Mouse (Mus musculus) right cerebral cortex, postnatal 10 days (tissue): ENCODE results near the gene Fstl3.

ENCODE experiments used
- DNase-seq, 2 experiments: peaks; one replicate each; pipeline ENCODE4 v3.0.0; 2021; ENCODE audit warnings: low spot score in 2 of 2

Gene Fstl3

DNA sequence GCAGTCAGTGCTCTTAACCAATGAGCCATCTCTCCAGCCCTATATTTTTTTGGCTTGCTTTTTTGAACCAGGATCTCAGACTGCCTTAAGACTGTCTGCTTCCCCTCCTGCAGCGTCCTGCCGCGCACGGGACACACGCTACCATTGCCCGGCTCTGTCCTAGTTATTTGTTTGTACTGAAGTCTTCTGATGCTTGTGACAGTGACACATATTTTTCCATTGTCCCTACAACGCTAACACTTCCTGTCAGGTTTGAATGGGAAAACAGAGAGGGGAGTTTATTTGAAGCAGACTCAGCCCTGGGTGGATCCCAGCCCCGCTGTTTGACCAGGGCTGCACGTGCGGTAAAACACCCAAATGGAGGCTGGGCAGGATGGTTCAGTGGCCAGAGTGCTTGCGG lies 31.7 kb downstream of the Fstl3 start:
- DNase-seq: no peak

GRCm38 (mm10) chr10:79811736-79812637 lies 34.9 kb downstream of the Fstl3 start:
- peak; percentile 82 to 90 for DNase-seq

GRCm38 (mm10) chr10:79814271-79814842 lies 37.3 kb downstream of the Fstl3 start:
- DNase-seq: no peak

GRCm38 (mm10) chr10:79815671-79816494 lies 38.8 kb downstream of the Fstl3 start:
- no peak for DNase-seq

DNA sequence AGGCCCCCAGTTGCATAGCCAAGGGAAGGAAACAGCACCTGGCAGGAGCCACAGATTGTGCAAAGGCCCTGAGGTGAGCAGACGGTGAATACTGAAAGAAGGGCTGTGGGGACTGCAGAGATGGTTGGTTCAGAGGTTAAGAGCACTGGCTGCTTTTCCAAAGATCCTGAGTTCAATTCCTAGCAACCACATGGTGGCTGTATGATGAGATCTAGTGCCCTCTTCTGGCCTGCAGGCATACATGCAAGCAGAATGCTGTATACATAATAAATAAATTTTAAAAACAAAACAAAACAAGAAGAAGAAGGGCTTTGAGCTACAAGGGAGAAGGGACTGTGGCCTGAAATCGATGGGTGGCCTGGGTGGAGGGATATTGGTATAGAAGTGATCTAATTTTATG lies 40.0 kb downstream of the Fstl3 start:
- DNase-seq: peak in 1 of 2 experiments; percentile 21

- no peak for DNase-seq
Observed at GRCm38 (mm10) chr10:79818225-79818624, 41.2 kb downstream of the Fstl3 start.

GRCm38 (mm10) chr10:79819606-79820005 lies 42.5 kb downstream of the Fstl3 start:
- DNase-seq: peak in 1 of 2 experiments; percentile 27

GRCm38 (mm10) chr10:79820277-79820676 lies 43.2 kb downstream of the Fstl3 start:
- DNase-seq: peak in 1 of 2 experiments; percentile 20

DNA sequence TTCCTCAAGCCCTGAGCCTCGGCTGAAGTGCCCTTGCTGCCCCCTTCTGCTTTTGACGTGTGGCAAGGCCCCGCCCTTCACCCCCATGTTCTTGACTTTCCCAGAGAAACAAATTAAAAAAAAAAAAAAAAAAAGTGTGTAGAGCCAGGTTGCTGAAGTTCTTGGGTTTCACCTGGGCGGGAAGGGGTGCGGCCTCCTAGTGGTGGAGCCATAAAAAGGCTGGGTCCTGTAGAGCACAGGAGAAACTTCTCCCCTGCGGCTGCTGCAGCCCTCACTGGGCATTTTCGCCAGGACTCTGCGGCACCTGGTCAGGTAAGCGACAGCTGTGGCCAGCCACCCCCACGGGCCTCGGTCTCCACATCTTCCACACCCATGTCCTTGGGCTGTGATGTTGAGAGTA lies 43.7 kb downstream of the Fstl3 start, which contains the start of gene Misp:
TSS of gene Misp (plus strand) at position 208 of the 400 bp plus-strand sequence.
- DNase-seq: no peak

GRCm38 (mm10) chr10:79821731-79822130 lies 44.7 kb downstream of the Fstl3 start:
- DNase-seq: no peak

GRCm38 (mm10) chr10:79822372-79822771 lies 45.3 kb downstream of the Fstl3 start:
- no peak for DNase-seq

- no peak for DNase-seq
Observed at GRCm38 (mm10) chr10:79823011-79823410, 45.9 kb downstream of the Fstl3 start.

DNA sequence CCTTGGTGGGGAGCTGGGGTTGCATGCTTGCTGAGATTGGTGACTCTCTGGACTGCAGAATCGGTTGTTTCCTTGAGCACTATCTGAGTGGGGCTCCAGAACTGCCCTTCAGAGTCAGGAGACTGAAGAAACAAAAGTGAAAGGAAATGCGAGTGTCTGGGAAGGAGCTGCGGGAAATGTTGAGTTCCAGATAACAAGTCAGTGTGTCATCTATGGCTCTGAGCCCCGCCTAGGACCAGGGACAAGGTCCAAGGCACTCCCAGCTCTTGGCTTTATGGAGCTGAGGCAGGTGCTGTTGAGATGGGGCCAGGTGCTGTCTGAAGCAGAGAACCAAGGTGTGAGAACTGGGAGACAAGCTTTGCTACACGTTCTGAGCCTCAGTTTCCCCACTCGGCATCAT lies 47.3 kb downstream of the Fstl3 start:
- DNase-seq: peak in 1 of 2 experiments; percentile 22

- DNase-seq: peak in 1 of 2 experiments; percentile 22
Observed at GRCm38 (mm10) chr10:79831583-79831982, 54.5 kb downstream of the Fstl3 start.
